35 mouse cellular contexts compared by ENCODE assay signal in the genomic region with DNA sequence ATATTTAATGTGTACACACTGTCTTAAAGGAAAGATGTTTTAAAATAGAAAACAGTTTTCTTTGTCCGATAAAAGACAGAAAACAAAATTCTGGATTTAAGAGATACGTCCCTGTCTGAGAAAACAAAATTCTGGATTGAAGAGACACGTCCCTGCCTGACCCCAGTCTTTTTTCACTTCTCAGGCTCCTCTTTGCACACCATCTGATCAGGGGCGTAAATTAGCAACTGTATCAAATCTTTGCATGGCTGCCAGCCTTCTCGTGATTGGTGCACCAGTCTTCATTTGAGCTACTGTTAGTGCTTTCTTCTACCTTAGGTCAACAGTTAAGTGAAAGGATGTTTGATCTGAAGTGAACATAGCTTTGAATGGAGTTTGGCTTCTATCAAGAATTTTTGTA. TPM values are rescaled to one million over a fixed set of nuclear protein-coding genes. Genes with fewer than 3 reads are reported as not detected.
"Had no signal": no experiment of that assay in that cellular context is flagged by ENCODE, and none has a peak within 500 bp of the region (broad histone marks: within the 10 kb centered on the region; RNA-seq: fewer than 3 reads in every experiment).

No protein-coding gene starts in this region.

- H3K9ac ChIP-seq: heart, embryonic 12.5 days; hindbrain, embryonic 13.5 days; hindbrain, embryonic 15.5 days; kidney, embryonic 15.5 days; limb, embryonic 13.5 days; limb, embryonic 15.5 days; liver, embryonic 12.5 days; liver, embryonic 14.5 days had no signal

- H3K4me2 ChIP-seq: heart, embryonic 12.5 days; hindbrain, embryonic 13.5 days; hindbrain, embryonic 15.5 days; kidney, embryonic 15.5 days; limb, embryonic 13.5 days; limb, embryonic 15.5 days; liver, embryonic 12.5 days had no signal

- H3K9me3 ChIP-seq: heart, embryonic 10.5 days; heart, embryonic 12.5 days; hindbrain, embryonic 13.5 days; hindbrain, embryonic 15.5 days; kidney, embryonic 15.5 days; limb, embryonic 13.5 days; limb, embryonic 15.5 days; liver, embryonic 12.5 days had no signal

- H3K4me3 ChIP-seq: gastrocnemius, adult 2 months; heart, embryonic 10.5 days; heart, embryonic 12.5 days; hindbrain, embryonic 13.5 days; hindbrain, embryonic 15.5 days; kidney, embryonic 15.5 days; limb, embryonic 13.5 days; limb, embryonic 15.5 days; liver, embryonic 12.5 days had no signal

- H3K27ac ChIP-seq: gastrocnemius, adult 2 months; heart, embryonic 10.5 days; hindbrain, embryonic 13.5 days; hindbrain, embryonic 15.5 days; hindbrain, postnatal 0 days; kidney, embryonic 15.5 days; kidney, postnatal 0 days; limb, embryonic 13.5 days; limb, embryonic 15.5 days; liver, embryonic 12.5 days; liver, embryonic 14.5 days had no signal

- H3K36me3 ChIP-seq: heart, embryonic 10.5 days; heart, embryonic 12.5 days; hindbrain, embryonic 13.5 days; hindbrain, embryonic 15.5 days; kidney, embryonic 15.5 days; limb, embryonic 13.5 days; limb, embryonic 15.5 days; liver, embryonic 12.5 days had no signal

- H3K27me3 ChIP-seq: heart, embryonic 12.5 days; hindbrain, embryonic 13.5 days; hindbrain, embryonic 15.5 days; kidney, embryonic 15.5 days; limb, embryonic 13.5 days; limb, embryonic 15.5 days; liver, embryonic 12.5 days had no signal

- ATAC-seq: hindbrain, postnatal 0 days; intestine, embryonic 16.5 days; liver, embryonic 12.5 days had no signal

- DNase-seq: gastrocnemius, adult 2 months; gastrocnemius, postnatal 10 days; gastrocnemius, postnatal 25 days; heart, adult 18-20 months; heart, postnatal 10 days; heart, postnatal 36 days; kidney, adult 11 months; kidney, adult 2 months; kidney, adult 9 months; kidney, postnatal 14 days; kidney, postnatal 36 days; layer of hippocampus, adult 9-11 months; layer of hippocampus, postnatal 36 days; left cerebral cortex, postnatal 4 days had no signal

- H3K4me1 ChIP-seq: heart, embryonic 10.5 days; heart, embryonic 12.5 days; hindbrain, embryonic 13.5 days; hindbrain, embryonic 15.5 days; kidney, embryonic 15.5 days; limb, embryonic 13.5 days; limb, embryonic 15.5 days; liver, embryonic 12.5 days had no signal

RNA-seq across cellular contexts. Expression of gene Pzp, which starts 21.8 kb away (rescaled TPM):
- total RNA-seq: gastrocnemius, adult 2 months; gastrocnemius, postnatal 25 days; granulocyte monocyte progenitor cell, adult 5-6 weeks; hematopoietic stem cell, adult 5-6 weeks; hindbrain, postnatal 0 days; layer of hippocampus, adult 8-10 months; layer of hippocampus, postnatal 14 days; layer of hippocampus, postnatal 36 days; left cerebral cortex, adult 18-20 months; left cerebral cortex, adult 8-10 months; left cerebral cortex, postnatal 25 days had no signal
- polyA plus RNA-seq: hindbrain, embryonic 11.5 days; intestine, embryonic 14.5 days; limb, embryonic 13.5 days had no signal
